Mouse (Mus musculus) kidney, adult 2 months (tissue): ENCODE measurements around the gene Gcnt7.

Experiments used
- CTCF ChIP-seq: fragments of 200-500 bp; conservative IDR thresholded peaks from 2 replicates; pipeline ENCODE4 v1.5.1; 2011; ENCODE audit warnings: low read depth, mild to moderate bottlenecking, control low read depth, low read length, moderate library complexity, mixed read lengths; ENCODE audit not compliant: insufficient read depth, insufficient read length
- POLR2A ChIP-seq: fragments of 200-500 bp; IDR thresholded peaks from one replicate; pipeline ENCODE4 v1.6.1; 2011; ENCODE audit warnings: low read depth, low read length, control low read depth

GRCm38 (mm10) chr2:172440640-172441005 lies 17.8 kb downstream of the Gcnt7 start:
- TF ChIP-seq POLR2A (no peak), CTCF (no peak)
